Mouse (Mus musculus) midbrain, embryonic 15.5 days (tissue): Measurements from ENCODE around the gene Mcu. TPM values are rescaled to one million over a fixed set of nuclear protein-coding genes. Genes with fewer than 3 reads are reported as not detected.

Experiments used
- ATAC-seq: fragments of 200-750 bp; cut with Nextera tagmentation; replicated peaks from 2 replicates; pipeline ENCODE4 v1.8.0; 2017; ENCODE audit warnings: moderate TSS enrichment
- H3K27ac ChIP-seq: fragments of 300-500 bp; sonication (generic); 2 replicates; pipeline ENCODE4 v1.5.1; 2015; ENCODE audit warnings: mild to moderate bottlenecking, inconsistent platforms
- H3K27me3 ChIP-seq: fragments of 300-500 bp; sonication (generic); replicated peaks from 2 replicates; pipeline ENCODE4 v1.6.1; 2015; ENCODE audit warnings: inconsistent platforms
- H3K36me3 ChIP-seq: fragments of 300-500 bp; sonication (generic); replicated peaks from 2 replicates; pipeline ENCODE4 v1.6.1; 2015; ENCODE audit warnings: inconsistent platforms
- H3K4me1 ChIP-seq: fragments of 300-500 bp; sonication (generic); 2 replicates; pipeline ENCODE4 v1.6.1; 2015; ENCODE audit warnings: inconsistent platforms
- H3K4me2 ChIP-seq: fragments of 300-500 bp; sonication (generic); 2 replicates; pipeline ENCODE4 v1.6.1; 2015; ENCODE audit warnings: inconsistent platforms, mild to moderate bottlenecking, moderate library complexity
- H3K4me3 ChIP-seq: fragments of 300-500 bp; sonication (generic); 2 replicates; pipeline ENCODE4 v1.5.1; 2015; ENCODE audit warnings: mild to moderate bottlenecking, inconsistent platforms
- H3K9ac ChIP-seq: fragments of 300-500 bp; sonication (generic); 2 replicates; pipeline ENCODE4 v1.6.1; 2015; ENCODE audit warnings: mild to moderate bottlenecking, inconsistent platforms
- H3K9me3 ChIP-seq: fragments of 300-500 bp; sonication (generic); 2 replicates; pipeline ENCODE4 v1.6.1; 2016; ENCODE audit warnings: inconsistent platforms
- WGBS: fragments of 180-500 bp; shearing (Covaris S2); methylation state at CpG from one replicate; pipeline ENCODE4 v1.1.7; 2015; ENCODE audit warnings: mixed read lengths; 5-methylcytosine and 5-hydroxymethylcytosine counted together
- polyA plus RNA-seq: library from polyadenylated mRNA; unstranded; fragments of >200 nt; fragmentation: Nextera tagmentation; extraction: Ambion mirVana; gene quantifications from 2 replicates; pipeline ENCODE4 v1.2.1, GENCODE M21; 2015

Gene Mcu
- polyA plus RNA-seq, 1 experiment from 2014 or later, result 29.8 TPM

DNA sequence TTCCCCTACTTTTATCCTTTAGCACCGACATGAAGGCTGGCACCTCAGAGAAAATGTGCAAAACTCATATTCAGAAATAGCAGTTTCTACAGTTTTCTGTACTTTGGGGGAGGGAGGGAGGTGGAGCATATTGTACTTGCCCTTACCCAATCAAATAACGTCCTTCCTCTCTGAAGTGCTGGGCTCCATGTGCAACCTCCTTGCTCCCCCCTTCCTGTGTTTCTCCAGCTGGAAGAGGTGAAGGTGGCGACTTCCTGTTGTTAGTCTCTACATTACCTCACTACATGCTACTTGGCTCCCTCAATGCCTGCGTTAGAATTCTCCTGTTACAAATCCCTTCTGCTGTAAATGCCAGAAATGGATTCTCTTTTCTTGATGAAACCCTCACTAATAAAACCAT lies 54.0 kb downstream of the Mcu start:
- Histone ChIP-seq H3K36me3 (no peaks in the 10 kb centered on the region), H3K9ac (no peak overlapping the region), H3K27me3 (no peaks in the 10 kb centered on the region), H3K4me3 (no peak overlapping the region), H3K9me3 (no peaks in the 10 kb centered on the region), H3K27ac (no peak overlapping the region), H3K4me1 (no peaks in the 10 kb centered on the region), H3K4me2 (no peak overlapping the region)
- no peak for ATAC-seq
- 87% methylated on average over 4 of the region's 4 CpGs for WGBS

GRCm38 (mm10) chr10:59560126-59560525 lies 56.4 kb downstream of the Mcu start:
- H3K27me3 ChIP-seq, result no peaks in the 10 kb centered on the region
- no peaks in the 10 kb centered on the region; the same call in 1 of the 2 replicates for H3K4me1 ChIP-seq
- no peak overlapping the region for H3K4me3 ChIP-seq
- ATAC-seq, result no peak
- WGBS, result 82% methylated on average over 5 of the region's 5 CpGs
- no peak overlapping the region for H3K4me2 ChIP-seq
- H3K27ac ChIP-seq, result no peak overlapping the region
- no peaks in the 10 kb centered on the region for H3K9me3 ChIP-seq
- H3K9ac ChIP-seq, result no peak overlapping the region
- H3K36me3 ChIP-seq, result no peaks in the 10 kb centered on the region

DNA sequence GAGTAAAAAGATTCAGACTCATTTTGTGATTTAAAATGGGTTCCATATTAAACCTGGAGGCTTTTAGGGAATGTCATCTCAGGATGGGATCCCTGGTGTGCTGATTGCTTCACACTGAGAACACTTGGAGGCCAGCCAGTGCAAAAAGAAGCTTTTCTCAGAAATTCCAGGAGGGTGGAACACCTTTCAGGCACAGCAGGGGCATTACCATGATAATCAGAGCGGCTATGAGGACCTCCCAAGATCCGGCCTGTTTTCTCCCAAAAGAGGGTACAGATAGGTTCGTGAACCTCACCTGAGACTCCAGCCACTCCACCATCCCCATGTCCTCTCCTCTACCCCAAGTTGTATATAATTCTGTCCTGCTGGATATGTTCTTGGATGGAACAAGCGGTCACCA lies 57.9 kb downstream of the Mcu start:
- Histone ChIP-seq H3K9me3 (no peaks in the 10 kb centered on the region), H3K4me2 (no peak overlapping the region), H3K9ac (no peak overlapping the region), H3K4me1 (no peaks in the 10 kb centered on the region; the same call in 1 of the 2 replicates), H3K27ac (no peak overlapping the region), H3K4me3 (no peak overlapping the region), H3K36me3 (no peaks in the 10 kb centered on the region), H3K27me3 (no peaks in the 10 kb centered on the region)
- ATAC-seq, result no peak
- WGBS, result 80% methylated on average over 4 of the region's 4 CpGs

GRCm38 (mm10) chr10:59558164-59558563 lies 58.3 kb downstream of the Mcu start:
- Histone ChIP-seq H3K4me3 (no peak overlapping the region), H3K4me2 (no peak overlapping the region), H3K27me3 (no peaks in the 10 kb centered on the region), H3K9ac (no peak overlapping the region), H3K27ac (no peak overlapping the region), H3K36me3 (no peaks in the 10 kb centered on the region), H3K4me1 (no peaks in the 10 kb centered on the region; the same call in 1 of the 2 replicates), H3K9me3 (no peaks in the 10 kb centered on the region)
- no peak for ATAC-seq
- 92% methylated on average over 5 of the region's 5 CpGs for WGBS

- Histone ChIP-seq H3K9ac (no peak overlapping the region), H3K27ac (no peak overlapping the region), H3K9me3 (no peaks in the 10 kb centered on the region), H3K4me3 (no peak overlapping the region), H3K36me3 (no peaks in the 10 kb centered on the region), H3K27me3 (no peaks in the 10 kb centered on the region), H3K4me2 (no peak overlapping the region), H3K4me1 (no peaks in the 10 kb centered on the region; the same call in 1 of the 2 replicates)
- 46% methylated on average over 5 of the region's 5 CpGs for WGBS
- no peak for ATAC-seq
Observed at GRCm38 (mm10) chr10:59556541-59556940, 60.0 kb downstream of the Mcu start.

DNA sequence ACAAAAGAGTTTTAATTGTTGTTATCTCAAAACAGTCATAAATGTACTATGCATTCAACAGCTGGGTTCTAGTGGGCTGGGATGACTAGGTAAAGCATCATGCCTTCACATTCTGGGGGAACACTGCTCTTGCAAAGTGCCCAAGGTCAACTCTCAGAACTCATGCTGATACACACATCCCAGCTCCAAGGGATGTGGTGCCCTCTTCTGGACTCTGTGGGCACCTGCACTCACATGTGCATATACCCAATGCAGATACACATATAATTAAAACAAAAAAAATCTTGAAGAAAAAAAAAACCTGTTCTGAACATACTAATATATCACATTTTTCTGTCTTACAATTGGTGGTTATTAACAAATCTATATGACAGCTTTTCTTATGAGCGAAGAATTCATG lies 62.2 kb downstream of the Mcu start:
- Histone ChIP-seq H3K4me2 (no peak overlapping the region), H3K4me1 (no peaks in the 10 kb centered on the region; the same call in 1 of the 2 replicates), H3K27me3 (no peaks in the 10 kb centered on the region), H3K27ac (no peak overlapping the region), H3K9ac (no peak overlapping the region), H3K9me3 (no peaks in the 10 kb centered on the region), H3K36me3 (no peaks in the 10 kb centered on the region), H3K4me3 (no peak overlapping the region)
- ATAC-seq, result no peak
- WGBS, result 100% methylated on average over 1 of the region's 1 CpGs

- Histone ChIP-seq H3K4me1 (no peaks in the 10 kb centered on the region; the same call in 1 of the 2 replicates), H3K9ac (no peak overlapping the region), H3K27ac (no peak overlapping the region), H3K36me3 (no peaks in the 10 kb centered on the region), H3K27me3 (no peaks in the 10 kb centered on the region), H3K4me3 (no peak overlapping the region), H3K9me3 (no peaks in the 10 kb centered on the region), H3K4me2 (no peak overlapping the region)
- WGBS, result 42% methylated on average over 1 of the region's 1 CpGs
- no peak for ATAC-seq
Observed at GRCm38 (mm10) chr10:59552456-59552855, 64.0 kb downstream of the Mcu start.

DNA sequence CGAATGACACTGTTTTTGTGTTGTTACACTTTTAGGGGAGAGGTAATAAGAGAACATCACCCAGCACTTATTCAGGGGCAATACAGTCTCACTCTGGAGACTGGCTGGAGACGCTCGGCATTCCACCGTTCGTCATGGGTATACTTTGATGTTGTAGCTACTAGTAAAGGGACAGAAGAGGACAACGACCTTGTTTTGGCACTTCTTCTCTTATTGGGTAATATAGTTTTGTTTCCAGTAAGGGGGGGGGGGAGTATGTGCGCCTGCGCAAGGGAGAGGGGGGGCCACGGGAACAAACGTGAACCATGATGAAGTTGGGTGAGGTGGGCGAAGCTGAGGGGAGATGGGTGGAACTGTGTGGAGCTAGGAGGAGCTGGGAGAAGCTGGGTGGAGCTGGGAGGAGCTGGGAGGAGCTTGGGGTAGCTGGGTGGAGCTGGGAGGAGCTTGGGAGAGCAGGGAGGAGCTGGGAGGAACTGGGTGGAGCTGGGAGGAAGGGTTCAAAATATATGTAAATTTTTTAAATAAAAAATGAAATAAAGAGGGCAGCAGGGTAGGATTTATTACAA lies 67.6 kb downstream of the Mcu start:
- ATAC-seq, result no peak
- Histone ChIP-seq H3K9me3 (0 out of 2 replicates have a peak, but pooled peaks cover 2% of the 10 kb centered on the region), H3K27ac (no peak overlapping the region), H3K4me1 (no peaks in the 10 kb centered on the region), H3K36me3 (no peaks in the 10 kb centered on the region), H3K4me2 (no peak overlapping the region), H3K27me3 (no peaks in the 10 kb centered on the region), H3K9ac (no peak overlapping the region), H3K4me3 (no peak overlapping the region)
- WGBS, result 83% methylated on average over 11 of the region's 11 CpGs

- H3K36me3 ChIP-seq, result no peaks in the 10 kb centered on the region
- no peak overlapping the region for H3K9ac ChIP-seq
- WGBS, result 49% methylated on average over 6 of the region's 6 CpGs
- no peak overlapping the region for H3K4me3 ChIP-seq
- no peak for ATAC-seq
- H3K27me3 ChIP-seq, result no peaks in the 10 kb centered on the region
- H3K27ac ChIP-seq, result no peak overlapping the region
- 0 out of 2 replicates have a peak, but pooled peaks cover 2% of the 10 kb centered on the region for H3K9me3 ChIP-seq
- no peak overlapping the region for H3K4me2 ChIP-seq
- H3K4me1 ChIP-seq, result no peaks in the 10 kb centered on the region
Observed at GRCm38 (mm10) chr10:59548211-59548610, 68.3 kb downstream of the Mcu start.

- H3K36me3 ChIP-seq, result no peaks in the 10 kb centered on the region
- no peak overlapping the region for H3K4me3 ChIP-seq
- H3K4me1 ChIP-seq, result no peaks in the 10 kb centered on the region
- no peak overlapping the region for H3K9ac ChIP-seq
- 12% methylated on average over 7 of the region's 7 CpGs for WGBS
- ATAC-seq, result no peak
- H3K4me2 ChIP-seq, result no peak overlapping the region
- H3K9me3 ChIP-seq, result 0 out of 2 replicates have a peak, but pooled peaks cover 2% of the 10 kb centered on the region
- no peak overlapping the region; the same call in 1 of the 2 replicates for H3K27ac ChIP-seq
- H3K27me3 ChIP-seq, result no peaks in the 10 kb centered on the region
Observed at GRCm38 (mm10) chr10:59547426-59547825, 69.1 kb downstream of the Mcu start.

GRCm38 (mm10) chr10:59545169-59545568 lies 71.3 kb downstream of the Mcu start:
- 0 out of 2 replicates have a peak, but pooled peaks cover 2% of the 10 kb centered on the region for H3K9me3 ChIP-seq
- H3K9ac ChIP-seq, result no peak overlapping the region
- H3K27me3 ChIP-seq, result no peaks in the 10 kb centered on the region
- no peaks in the 10 kb centered on the region for H3K36me3 ChIP-seq
- WGBS, result 91% methylated on average over 7 of the region's 7 CpGs
- ATAC-seq, result no peak
- H3K4me3 ChIP-seq, result no peak overlapping the region
- peaks cover under 1% of the 10 kb centered on the region; the same call in 1 of the 2 replicates for H3K4me1 ChIP-seq
- H3K4me2 ChIP-seq, result no peak overlapping the region
- H3K27ac ChIP-seq, result no peak overlapping the region

GRCm38 (mm10) chr10:59543351-59543750 lies 73.1 kb downstream of the Mcu start:
- Histone ChIP-seq H3K27me3 (no peaks in the 10 kb centered on the region), H3K4me3 (no peak overlapping the region), H3K27ac (no peak overlapping the region), H3K4me1 (peaks cover 19% of the 10 kb centered on the region), H3K9me3 (0 out of 2 replicates have a peak, but pooled peaks cover 2% of the 10 kb centered on the region), H3K4me2 (no peak overlapping the region), H3K9ac (no peak overlapping the region), H3K36me3 (no peaks in the 10 kb centered on the region)
- 94% methylated on average over 9 of the region's 9 CpGs for WGBS
- no peak for ATAC-seq

DNA sequence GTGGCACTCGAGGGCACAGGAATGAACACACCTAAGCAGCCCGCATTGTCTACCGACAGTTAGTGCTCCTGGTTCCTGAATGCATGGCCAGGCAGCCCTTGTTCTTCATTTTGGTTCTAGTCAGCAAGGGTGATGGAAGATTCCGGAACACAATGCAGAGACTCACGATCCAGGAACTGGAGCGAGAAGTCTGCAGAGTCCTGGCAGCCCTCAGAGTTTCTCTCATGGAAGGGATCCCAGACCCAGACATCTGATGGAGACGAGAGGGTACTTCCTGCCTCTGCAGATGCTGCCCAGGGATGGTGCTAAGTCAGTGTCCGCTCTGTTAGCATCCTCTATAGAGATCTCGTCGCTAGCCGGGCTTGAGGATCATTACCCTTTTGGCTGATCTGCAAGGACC lies 75.0 kb downstream of the Mcu start:
- Histone ChIP-seq H3K4me3 (no peak overlapping the region), H3K27ac (no peak overlapping the region), H3K9ac (no peak overlapping the region), H3K4me1 (peaks cover 24% of the 10 kb centered on the region), H3K9me3 (0 out of 2 replicates have a peak, but pooled peaks cover 2% of the 10 kb centered on the region), H3K4me2 (no peak overlapping the region), H3K36me3 (no peaks in the 10 kb centered on the region), H3K27me3 (no peaks in the 10 kb centered on the region)
- WGBS, result 92% methylated on average over 11 of the region's 11 CpGs
- ATAC-seq, result no peak
